Mouse (Mus musculus): Measurements from ENCODE around the gene Chn2. TPM values are rescaled to one million over a fixed set of nuclear protein-coding genes. Genes with fewer than 3 reads are reported as not detected.
A peak's percentile ranks its signal among the peaks of the same experiment; 100 is the strongest.

The Chn2 gene
- polyA plus RNA-seq, 1 experiment = 22.8 TPM

- H3K36me3 ChIP-seq (ENCODE audit: control insufficient read depth, insufficient read depth, low read length) = no peaks in the 10 kb centered on the region
- H3K27me3 ChIP-seq (replicated peaks; ENCODE audit: control insufficient read depth, insufficient read depth, low read length) = no peaks in the 10 kb centered on the region
- no peaks in the 10 kb centered on the region; the same call in 1 of the 2 replicates for H3K4me1 ChIP-seq (ENCODE audit: control insufficient read depth, insufficient read depth, low read length)
- no peak overlapping the region for H3K27ac ChIP-seq (ENCODE audit: insufficient read depth, low read depth, low read length)
- 76% methylated on average over 12 of the region's 12 CpGs for WGBS
- DNase-seq = no peak
- H3K4me3 ChIP-seq (ENCODE audit: insufficient read depth, low read depth, low read length) = no peak overlapping the region
- TF ChIP-seq POLR2A (IDR thresholded peaks at IDR 0.05; ENCODE audit: low read depth, low read length) (no peak), CTCF (conservative IDR thresholded peaks at IDR 0.05; ENCODE audit: insufficient read depth, insufficient read length, low read depth, low read length) (no peak)
These were observed 244.9 kb downstream of the Chn2 start for GRCm38 (mm10) chr6:54284167-54284711.

DNA sequence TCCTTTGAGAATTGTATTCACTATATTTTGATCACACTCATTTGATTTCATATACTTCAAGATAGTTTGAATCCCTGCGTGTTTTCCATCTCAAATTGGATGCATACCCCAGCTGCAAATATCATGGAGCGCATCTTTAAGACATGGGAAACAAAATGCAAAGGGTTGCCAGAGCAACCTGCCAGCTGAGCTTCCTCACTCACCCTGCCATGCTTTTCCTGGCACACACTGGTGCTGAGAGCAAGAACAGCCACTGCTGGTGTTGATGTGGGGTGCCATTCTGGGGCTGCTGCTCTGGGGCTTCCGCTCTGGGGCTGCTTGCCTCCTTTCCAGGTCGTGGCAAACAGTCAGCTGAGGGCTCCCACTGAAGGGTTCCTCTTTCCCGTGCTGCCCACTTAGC is 247.5 kb downstream of the Chn2 start:
- no peaks in the 10 kb centered on the region for H3K27me3 ChIP-seq (replicated peaks; ENCODE audit: control insufficient read depth, insufficient read depth, low read length)
- H3K4me1 ChIP-seq (ENCODE audit: control insufficient read depth, insufficient read depth, low read length) = no peaks in the 10 kb centered on the region
- no peak for TF ChIP-seq POLR2A (IDR thresholded peaks at IDR 0.05; ENCODE audit: low read depth, low read length)
- TF ChIP-seq CTCF (conservative IDR thresholded peaks at IDR 0.05; ENCODE audit: insufficient read depth, insufficient read length, low read depth, low read length) = no peak
- no peaks in the 10 kb centered on the region for H3K36me3 ChIP-seq (ENCODE audit: control insufficient read depth, insufficient read depth, low read length)
- WGBS = 90% methylated on average over 5 of the region's 5 CpGs
- no peak overlapping the region for H3K27ac ChIP-seq (ENCODE audit: insufficient read depth, low read depth, low read length)
- DNase-seq = no peak
- H3K4me3 ChIP-seq (ENCODE audit: insufficient read depth, low read depth, low read length) = no peak overlapping the region

GRCm38 (mm10) chr6:54289774-54290500 is 250.6 kb downstream of the Chn2 start:
- no peaks in the 10 kb centered on the region for H3K4me1 ChIP-seq (ENCODE audit: control insufficient read depth, insufficient read depth, low read length)
- H3K4me3 ChIP-seq (ENCODE audit: insufficient read depth, low read depth, low read length) = no peak overlapping the region
- H3K27me3 ChIP-seq (replicated peaks; ENCODE audit: control insufficient read depth, insufficient read depth, low read length) = no peaks in the 10 kb centered on the region
- peak; percentile 48 for DNase-seq
- no peak overlapping the region for H3K27ac ChIP-seq (ENCODE audit: insufficient read depth, low read depth, low read length)
- H3K36me3 ChIP-seq (ENCODE audit: control insufficient read depth, insufficient read depth, low read length) = no peaks in the 10 kb centered on the region
- no peak for TF ChIP-seq CTCF (conservative IDR thresholded peaks at IDR 0.05; ENCODE audit: insufficient read depth, insufficient read length, low read depth, low read length)
- TF ChIP-seq POLR2A (IDR thresholded peaks at IDR 0.05; ENCODE audit: low read depth, low read length) = no peak
- WGBS = 72% methylated on average over 10 of the region's 10 CpGs

GRCm38 (mm10) chr6:54297231-54297630 is 257.9 kb downstream of the Chn2 start:
- Histone ChIP-seq H3K27ac (ENCODE audit: insufficient read depth, low read depth, low read length) (peak overlapping the region; percentile 55; the same call in 1 of the 2 replicates), H3K27me3 (replicated peaks; ENCODE audit: control insufficient read depth, insufficient read depth, low read length) (no peaks in the 10 kb centered on the region), H3K4me1 (ENCODE audit: control insufficient read depth, insufficient read depth, low read length) (0 out of 2 replicates have a peak, but pooled peaks cover 3% of the 10 kb centered on the region), H3K36me3 (ENCODE audit: control insufficient read depth, insufficient read depth, low read length) (no peaks in the 10 kb centered on the region), H3K4me3 (ENCODE audit: insufficient read depth, low read depth, low read length) (no peak overlapping the region)
- 66% methylated on average over 2 of the region's 2 CpGs for WGBS
- DNase-seq = peak; percentile 33
- no peak for TF ChIP-seq CTCF (conservative IDR thresholded peaks at IDR 0.05; ENCODE audit: insufficient read depth, insufficient read length, low read depth, low read length)
- TF ChIP-seq POLR2A (IDR thresholded peaks at IDR 0.05; ENCODE audit: low read depth, low read length) = no peak

DNA sequence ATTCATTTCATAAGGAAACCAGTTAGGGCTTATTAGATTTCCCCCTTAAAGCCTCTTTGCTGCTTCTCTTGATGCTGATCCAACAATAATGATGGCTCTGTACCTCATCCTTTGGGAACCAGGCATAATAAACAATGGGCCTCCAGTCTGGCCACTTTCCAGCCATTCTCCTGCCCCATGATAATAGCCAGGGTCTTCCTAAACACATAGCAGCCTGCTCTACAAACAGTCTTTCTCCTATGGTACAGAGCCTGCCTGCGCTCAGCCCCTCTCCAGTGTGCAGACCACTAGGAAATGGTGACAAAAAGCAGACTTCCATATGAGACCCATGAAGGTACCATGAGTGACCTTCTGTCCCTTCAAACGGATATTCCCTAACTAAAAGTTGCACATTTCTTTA is 260.1 kb downstream of the Chn2 start:
- TF ChIP-seq POLR2A (IDR thresholded peaks at IDR 0.05; ENCODE audit: low read depth, low read length) (no peak), CTCF (conservative IDR thresholded peaks at IDR 0.05; ENCODE audit: insufficient read depth, insufficient read length, low read depth, low read length) (no peak)
- WGBS = 77% methylated on average over 2 of the region's 2 CpGs
- no peaks in the 10 kb centered on the region for H3K36me3 ChIP-seq (ENCODE audit: control insufficient read depth, insufficient read depth, low read length)
- H3K27ac ChIP-seq (ENCODE audit: insufficient read depth, low read depth, low read length) = peak overlapping the region; percentile 52; the same call in 1 of the 2 replicates
- no peaks in the 10 kb centered on the region for H3K27me3 ChIP-seq (replicated peaks; ENCODE audit: control insufficient read depth, insufficient read depth, low read length)
- no peak overlapping the region for H3K4me3 ChIP-seq (ENCODE audit: insufficient read depth, low read depth, low read length)
- H3K4me1 ChIP-seq (ENCODE audit: control insufficient read depth, insufficient read depth, low read length) = 0 out of 2 replicates have a peak, but pooled peaks cover 3% of the 10 kb centered on the region
- peak; percentile 25 for DNase-seq

- Histone ChIP-seq H3K27ac (ENCODE audit: insufficient read depth, low read depth, low read length) (no peak overlapping the region), H3K4me1 (ENCODE audit: control insufficient read depth, insufficient read depth, low read length) (no peaks in the 10 kb centered on the region), H3K4me3 (ENCODE audit: insufficient read depth, low read depth, low read length) (no peak overlapping the region), H3K27me3 (replicated peaks; ENCODE audit: control insufficient read depth, insufficient read depth, low read length) (no peaks in the 10 kb centered on the region), H3K36me3 (ENCODE audit: control insufficient read depth, insufficient read depth, low read length) (no peaks in the 10 kb centered on the region)
- WGBS = 64% methylated on average over 1 of the region's 1 CpGs
- no peak for TF ChIP-seq CTCF (conservative IDR thresholded peaks at IDR 0.05; ENCODE audit: insufficient read depth, insufficient read length, low read depth, low read length)
- TF ChIP-seq POLR2A (IDR thresholded peaks at IDR 0.05; ENCODE audit: low read depth, low read length) = no peak
- no peak for DNase-seq
These were observed 266.4 kb downstream of the Chn2 start for GRCm38 (mm10) chr6:54305777-54306176.

DNA sequence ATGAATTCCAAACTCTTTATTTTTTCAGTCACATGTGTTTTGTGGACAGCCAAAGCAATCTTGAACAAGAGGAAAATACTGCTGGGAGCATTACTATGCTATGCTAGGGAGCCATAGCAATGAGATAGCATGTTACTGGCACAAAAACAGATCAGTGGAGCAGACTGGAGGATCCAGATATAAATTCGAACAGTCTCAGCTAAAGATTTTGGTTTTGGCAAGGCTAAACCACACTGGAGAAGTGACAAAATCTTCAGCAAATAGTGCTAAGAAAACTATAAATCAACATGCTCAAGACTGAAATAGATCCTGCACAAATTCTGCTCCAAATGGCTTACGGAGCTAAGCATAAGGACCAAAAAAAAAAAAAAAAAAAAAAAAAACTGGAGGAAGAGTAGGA is 273.7 kb downstream of the Chn2 start:
- no peaks in the 10 kb centered on the region for H3K27me3 ChIP-seq (replicated peaks; ENCODE audit: control insufficient read depth, insufficient read depth, low read length)
- 67% methylated on average over 2 of the region's 2 CpGs for WGBS
- no peaks in the 10 kb centered on the region for H3K4me1 ChIP-seq (ENCODE audit: control insufficient read depth, insufficient read depth, low read length)
- DNase-seq = no peak
- H3K4me3 ChIP-seq (ENCODE audit: insufficient read depth, low read depth, low read length) = no peak overlapping the region
- TF ChIP-seq POLR2A (IDR thresholded peaks at IDR 0.05; ENCODE audit: low read depth, low read length) (no peak), CTCF (conservative IDR thresholded peaks at IDR 0.05; ENCODE audit: insufficient read depth, insufficient read length, low read depth, low read length) (no peak)
- H3K27ac ChIP-seq (ENCODE audit: insufficient read depth, low read depth, low read length) = no peak overlapping the region
- no peaks in the 10 kb centered on the region for H3K36me3 ChIP-seq (ENCODE audit: control insufficient read depth, insufficient read depth, low read length)

All from kidney, adult 2 months (tissue).